Mouse (Mus musculus) urinary bladder, postnatal 10 days (tissue): ENCODE data around the gene Rhbdf2.
"Not testable (repeated sequence)": the region's sequence is repeated elsewhere in the genome, so short reads cannot be mapped to it uniquely, and the experiment has no call there.

Source experiments
- DNase-seq: peaks from one replicate; pipeline ENCODE4 v3.0.0; 2022; ENCODE audit warnings: low spot score

Gene Rhbdf2

GRCm38 (mm10) chr11:116626299-116627071 lies at the start of gene Rhbdf2:
Gene Rhbdf2, minus strand, starts transcription at chr11:116627019.
- DNase-seq: no peak

GRCm38 (mm10) chr11:116676175-116676976 lies 49.6 kb upstream of the Rhbdf2 start:
- no peak for DNase-seq

GRCm38 (mm10) chr11:116675429-116675828 lies 48.6 kb upstream of the Rhbdf2 start:
- DNase-seq: not testable (repeated sequence)

GRCm38 (mm10) chr11:116674616-116675379 lies 48.0 kb upstream of the Rhbdf2 start:
- DNase-seq: no peak

GRCm38 (mm10) chr11:116673410-116673809 lies 46.6 kb upstream of the Rhbdf2 start:
- no peak for DNase-seq

GRCm38 (mm10) chr11:116672595-116672994 lies 45.8 kb upstream of the Rhbdf2 start:
- DNase-seq: no peak

GRCm38 (mm10) chr11:116671845-116672434 lies 45.1 kb upstream of the Rhbdf2 start:
- no peak for DNase-seq

GRCm38 (mm10) chr11:116671112-116671844 lies 44.5 kb upstream of the Rhbdf2 start:
- peak; percentile 97 for DNase-seq

GRCm38 (mm10) chr11:116670386-116670785 lies 43.6 kb upstream of the Rhbdf2 start:
- no peak for DNase-seq

- DNase-seq: no peak
Measured at GRCm38 (mm10) chr11:116669787-116670365, 43.1 kb upstream of the Rhbdf2 start.

GRCm38 (mm10) chr11:116669316-116669715 lies 42.5 kb upstream of the Rhbdf2 start:
- DNase-seq: no peak

- no peak for DNase-seq
Measured at GRCm38 (mm10) chr11:116668839-116669238, 42.0 kb upstream of the Rhbdf2 start.

- no peak for DNase-seq
Measured at GRCm38 (mm10) chr11:116668381-116668825, 41.6 kb upstream of the Rhbdf2 start.

- no peak for DNase-seq
Measured at GRCm38 (mm10) chr11:116667930-116668329, 41.1 kb upstream of the Rhbdf2 start.

GRCm38 (mm10) chr11:116667012-116667411 lies 40.2 kb upstream of the Rhbdf2 start:
- DNase-seq: not testable (repeated sequence)

GRCm38 (mm10) chr11:116666566-116666965 lies 39.7 kb upstream of the Rhbdf2 start:
- no peak for DNase-seq

- DNase-seq: no peak
Measured at GRCm38 (mm10) chr11:116665289-116665688, 38.5 kb upstream of the Rhbdf2 start.

- no peak for DNase-seq
Measured at GRCm38 (mm10) chr11:116661948-116662377, 35.1 kb upstream of the Rhbdf2 start.

- no peak for DNase-seq
Measured at GRCm38 (mm10) chr11:116661291-116661947, 34.6 kb upstream of the Rhbdf2 start.

- DNase-seq: no peak
Measured at GRCm38 (mm10) chr11:116660181-116660580, 33.4 kb upstream of the Rhbdf2 start.
